Mouse (Mus musculus) fibroblast of lung, adult 2 months (primary cell): Measurements from ENCODE around the gene Vmn1r178.
"Not testable (repeated sequence)": the region's sequence is repeated elsewhere in the genome, so short reads cannot be mapped to it uniquely, and the experiment has no call there.

ENCODE experiments used
- DNase-seq: peaks from one replicate; pipeline ENCODE4 v3.0.0-alpha.2; 2011; ENCODE audit warnings: low read depth

The Vmn1r178 gene

DNA sequence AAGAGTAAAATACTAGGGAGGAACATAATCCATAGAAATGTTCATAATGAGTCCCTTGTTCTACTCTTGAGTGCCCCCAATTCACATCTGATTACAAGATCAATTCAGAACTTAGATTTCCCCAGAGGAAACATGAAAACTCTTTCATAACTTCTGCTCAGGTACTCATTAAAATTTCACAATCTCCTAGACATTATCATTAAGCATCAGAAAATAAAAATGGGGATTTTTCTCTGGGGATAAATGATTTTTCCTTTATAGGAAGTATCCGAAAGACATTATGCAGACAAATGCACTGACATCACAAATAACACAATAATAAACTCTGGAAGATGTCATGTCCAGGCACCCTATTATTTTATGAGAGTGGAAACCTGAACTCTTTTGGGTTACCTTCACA, at the start of gene Vmn1r178:
TSS of gene Vmn1r178 (plus strand) at position 301 of the 400 bp plus-strand sequence.
- no peak for DNase-seq

DNA sequence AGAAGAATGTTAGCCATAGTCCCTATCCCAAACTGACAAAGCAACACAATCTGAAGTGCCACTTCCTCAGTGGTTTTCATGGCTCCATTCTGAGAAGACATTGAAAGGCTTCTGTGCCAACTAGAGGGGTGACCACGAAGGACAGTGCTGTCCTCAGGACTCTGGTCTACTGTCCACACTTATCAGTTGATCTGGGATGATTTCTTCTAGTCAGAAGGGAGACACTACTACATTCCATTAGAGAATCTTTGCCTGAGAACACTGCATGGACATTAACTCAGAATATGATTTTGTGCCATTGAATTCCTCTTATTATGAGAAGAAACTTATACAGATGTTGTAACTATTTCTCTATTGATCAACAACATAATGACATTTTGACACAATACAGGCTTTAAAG, 25.5 kb upstream of the Vmn1r178 start, which contains the start of gene Vmn1r177:
TSS of gene Vmn1r177 (minus strand) at position 101 of the 400 bp plus-strand sequence.
- not testable (repeated sequence) for DNase-seq

DNA sequence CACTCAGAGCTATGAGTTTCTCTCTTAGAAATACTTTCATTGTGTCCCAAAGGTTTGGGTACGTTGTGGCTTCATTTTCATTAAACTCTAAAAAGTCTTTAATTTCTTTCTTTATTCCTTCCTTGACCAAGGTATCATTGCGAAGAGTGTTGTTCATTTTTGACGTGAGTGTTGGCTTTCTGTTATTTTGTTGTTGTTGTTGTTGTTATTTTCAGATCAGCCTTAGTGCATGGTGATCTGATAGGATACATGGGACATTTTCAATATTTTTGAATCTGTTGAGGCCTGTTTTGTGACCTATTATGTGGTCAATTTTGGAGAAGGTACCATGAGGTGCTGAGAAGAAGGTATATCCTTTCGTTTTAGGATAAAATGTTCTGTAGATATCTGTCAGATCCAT, 14.9 kb upstream of the Vmn1r178 start:
- not testable (repeated sequence) for DNase-seq

DNA sequence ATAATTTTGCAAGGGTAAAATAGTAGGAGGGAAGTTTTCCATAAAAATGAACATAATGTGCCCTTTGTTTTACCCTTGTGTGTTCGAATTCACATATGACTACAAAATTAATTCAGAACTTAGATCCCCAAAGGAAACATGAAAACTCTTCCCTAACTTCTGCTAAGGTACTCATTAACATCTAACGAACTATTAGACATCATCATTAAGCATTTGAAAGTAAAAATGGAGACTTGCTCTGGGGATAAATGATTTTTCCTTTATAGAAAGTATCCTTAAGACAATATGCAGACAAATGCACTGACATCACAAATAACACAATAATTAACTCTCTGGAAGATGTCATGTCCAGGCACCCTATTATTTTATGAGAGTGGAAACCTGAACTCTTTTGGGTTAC, 34.9 kb downstream of the Vmn1r178 start, which contains the start of gene Vmn1r179:
TSS of gene Vmn1r179 (plus strand) at position 301 of the 400 bp plus-strand sequence.
- no peak for DNase-seq
